Mouse (Mus musculus) cerebellum, adult 2 months (tissue): ENCODE results near the gene Cdca4.

ENCODE experiments used
- CTCF ChIP-seq: fragments of 200-500 bp; IDR thresholded peaks from 2 replicates; pipeline ENCODE4 v1.5.1; 2011; ENCODE audit warnings: low read depth, mild to moderate bottlenecking, control low read depth, low read length, moderate library complexity, borderline replicate concordance; ENCODE audit not compliant: insufficient read depth
- POLR2A ChIP-seq: fragments of 200-500 bp; IDR thresholded peaks from 2 replicates; pipeline ENCODE4 v1.6.1; 2011; ENCODE audit warnings: low read length, control low read depth, borderline replicate concordance; ENCODE audit not compliant: insufficient read depth

- TF ChIP-seq CTCF (no peak), POLR2A (no peak)
These were observed 43.8 kb upstream of the Cdca4 start for GRCm38 (mm10) chr12:112872991-112873390.
